Mouse (Mus musculus): ENCODE data around the gene Arrb1.
"Not testable (repeated sequence)": the region's sequence is repeated elsewhere in the genome, so short reads cannot be mapped to it uniquely, and the experiment has no call there.

The Arrb1 gene
- long read RNA-seq, experiment 1, partial matches to known transcripts: 1 of 14 reads
- long read RNA-seq, experiment 1, other reads (novel, unspliced or antisense): 11 of 14 reads
- long read RNA-seq, experiment 2, full-length matches to known transcripts: 1 of 8 reads
- long read RNA-seq, experiment 2, partial matches to known transcripts: 1 of 8 reads
- long read RNA-seq, experiment 2, other reads (novel, unspliced or antisense): 6 of 8 reads

DNA sequence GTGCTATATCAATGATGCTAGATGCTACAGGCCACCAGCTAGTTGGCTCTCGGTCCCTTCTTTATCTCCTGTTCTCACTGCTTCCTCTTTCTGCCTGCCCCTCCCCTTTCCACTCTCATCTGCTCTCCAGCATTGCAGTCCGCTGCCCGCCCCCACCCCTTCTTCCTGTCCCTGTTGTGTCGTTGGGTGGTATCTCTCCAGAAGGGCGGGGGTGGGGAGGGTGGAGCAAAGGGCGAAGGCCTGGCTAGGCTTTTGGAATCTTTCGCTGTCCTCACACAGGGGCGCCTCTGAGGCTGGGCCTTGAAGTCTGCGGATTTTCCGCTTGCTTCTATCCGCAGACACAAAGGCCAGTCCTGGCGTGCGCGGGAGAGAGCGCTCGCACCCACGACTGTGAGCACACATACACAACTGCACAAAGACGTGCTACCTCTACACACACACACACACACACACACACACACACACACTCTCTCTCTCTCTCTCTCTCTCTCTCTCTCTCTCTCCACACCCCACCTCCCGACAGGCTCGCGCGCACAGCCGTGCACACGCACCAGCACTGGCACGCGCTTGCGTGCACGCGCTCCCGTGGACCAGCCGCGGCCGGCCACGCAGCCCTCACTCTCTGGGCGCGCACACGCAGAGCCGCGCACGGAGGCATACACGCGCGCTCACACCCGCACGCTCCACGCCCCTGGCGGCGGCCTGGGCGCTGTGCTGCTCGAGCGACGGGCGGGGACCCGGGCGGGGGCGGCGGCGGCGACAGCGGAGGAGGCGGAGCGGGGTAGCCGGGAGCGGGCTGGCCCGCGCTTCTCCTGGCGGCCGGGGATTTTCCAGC, at the start of gene Arrb1:
Arrb1 (plus strand) TSS at position 566 of the 835 bp plus-strand sequence.
- intact Hi-C loops (cut with DNase I): no loop called here

DNA sequence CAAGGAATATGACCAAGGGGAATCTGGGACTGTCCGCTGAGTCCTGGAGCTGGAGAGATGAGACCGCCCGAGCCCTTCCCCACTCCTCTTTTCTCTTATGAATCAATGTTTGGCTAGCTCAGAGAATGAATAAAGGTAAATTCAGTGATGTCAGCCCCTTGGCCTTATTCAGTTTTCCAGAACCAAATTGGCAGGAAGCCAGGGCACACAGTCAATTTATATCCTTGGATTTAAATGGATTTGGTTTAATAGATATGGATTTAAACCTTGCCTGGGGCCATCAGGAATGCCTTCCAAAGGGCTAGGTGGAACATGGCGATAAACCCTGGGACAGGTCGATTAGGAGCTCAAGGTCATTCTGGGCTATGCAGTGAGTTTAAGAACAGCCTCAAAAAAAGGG, 45.6 kb upstream of the Arrb1 start:
- intact Hi-C loops (cut with DNase I): no loop called here

DNA sequence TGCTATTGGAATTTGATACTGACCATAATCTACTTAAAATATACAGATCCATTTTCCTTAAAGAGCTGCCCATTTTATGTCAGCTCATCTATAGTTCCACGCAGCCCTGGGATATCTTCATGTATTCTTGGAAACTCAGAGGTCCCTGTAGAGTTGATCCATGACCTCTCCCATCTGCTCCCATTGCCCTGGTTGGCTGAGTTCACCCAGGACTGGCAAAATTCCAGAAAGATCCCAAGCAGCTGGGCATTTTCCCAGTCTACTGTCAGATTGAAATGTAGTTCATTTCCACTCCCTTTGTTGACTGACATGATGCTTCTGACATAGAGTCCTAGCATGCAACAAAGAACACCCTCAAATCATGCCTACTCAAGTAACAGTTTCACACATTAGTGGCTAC, 36.1 kb upstream of the Arrb1 start:
- intact Hi-C loops (cut with DNase I): loop anchor here (5.0 kb wide), 1 partner anchor 298 kb away; no protein-coding TSS in a partner anchor

DNA sequence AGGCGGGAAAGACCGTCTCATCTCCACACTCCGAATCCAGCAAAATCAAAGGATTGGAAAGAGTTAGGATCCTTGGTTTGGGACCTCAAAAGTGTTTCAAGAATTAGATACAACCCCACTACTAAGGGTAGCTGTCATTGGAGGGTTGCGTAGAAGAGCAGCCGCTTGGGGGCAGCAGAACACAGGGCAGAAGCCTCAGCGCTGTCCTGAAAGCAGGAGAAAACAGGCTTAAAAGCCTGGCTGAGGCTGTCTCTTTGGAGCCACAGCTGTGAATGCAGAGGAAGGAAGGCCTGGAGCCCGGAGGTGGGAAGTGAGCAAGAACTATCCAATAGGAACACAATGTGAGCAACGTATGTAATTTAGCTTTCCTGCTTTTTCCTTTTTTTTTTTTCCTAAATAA, 35.1 kb upstream of the Arrb1 start:
- intact Hi-C loops (cut with DNase I): loop anchor here (1.0 kb wide), 2 partner anchors 56 to 90 kb away; no protein-coding TSS in a partner anchor

DNA sequence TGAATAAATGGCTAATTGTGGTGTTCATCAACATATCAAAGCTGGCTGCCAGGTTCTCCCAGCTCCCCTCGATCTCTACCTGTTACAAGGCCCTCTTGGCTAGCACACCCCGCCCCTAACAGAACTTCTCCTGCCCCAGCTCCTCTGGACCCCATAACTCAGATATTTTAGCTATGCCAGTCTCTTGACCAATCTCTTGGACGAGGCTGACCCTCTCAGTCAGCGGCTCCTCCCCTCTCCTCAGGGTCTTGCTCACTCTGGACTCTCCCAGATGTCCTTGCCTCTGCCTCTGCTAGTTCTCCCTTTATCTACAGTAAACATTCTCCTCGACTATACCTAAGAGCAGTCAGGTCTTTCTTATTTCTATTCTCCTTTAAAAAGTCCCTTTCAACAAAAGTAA, 34.6 kb upstream of the Arrb1 start:
- intact Hi-C loops (cut with DNase I): loop anchor here (1.0 kb wide), 2 partner anchors 56 to 90 kb away; no protein-coding TSS in a partner anchor

- intact Hi-C loops (cut with DNase I): no loop called here
Measured at GRCm38 (mm10) chr7:99501148-99501547, 34.1 kb upstream of the Arrb1 start.

- intact Hi-C loops (cut with DNase I): no loop called here
Measured at GRCm38 (mm10) chr7:99504556-99504955, 30.7 kb upstream of the Arrb1 start.

GRCm38 (mm10) chr7:99508187-99508586, 27.1 kb upstream of the Arrb1 start:
- intact Hi-C loops (cut with DNase I): not testable (repeated sequence)

DNA sequence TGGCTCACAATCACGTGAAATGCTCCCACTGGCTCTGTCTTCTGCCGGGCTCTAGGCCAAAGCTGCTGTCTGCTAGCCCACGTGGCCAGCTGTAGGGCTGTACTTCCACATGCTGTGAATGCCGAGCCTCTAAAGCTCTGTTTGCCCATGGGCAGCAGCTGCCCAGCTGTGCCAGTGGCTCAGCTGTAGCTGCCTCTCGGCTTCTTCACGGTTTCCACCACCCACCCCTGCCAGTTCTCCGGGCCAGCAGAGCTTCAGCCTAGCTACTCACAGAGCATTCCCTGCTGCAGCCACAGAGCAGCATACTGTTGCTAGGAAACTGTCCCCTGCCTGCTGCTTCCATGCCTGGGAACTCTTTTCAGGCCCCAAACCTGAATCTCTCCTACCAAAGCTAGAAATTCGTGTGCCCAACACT, 25.2 kb upstream of the Arrb1 start:
- intact Hi-C loops (cut with DNase I): no loop called here

DNA sequence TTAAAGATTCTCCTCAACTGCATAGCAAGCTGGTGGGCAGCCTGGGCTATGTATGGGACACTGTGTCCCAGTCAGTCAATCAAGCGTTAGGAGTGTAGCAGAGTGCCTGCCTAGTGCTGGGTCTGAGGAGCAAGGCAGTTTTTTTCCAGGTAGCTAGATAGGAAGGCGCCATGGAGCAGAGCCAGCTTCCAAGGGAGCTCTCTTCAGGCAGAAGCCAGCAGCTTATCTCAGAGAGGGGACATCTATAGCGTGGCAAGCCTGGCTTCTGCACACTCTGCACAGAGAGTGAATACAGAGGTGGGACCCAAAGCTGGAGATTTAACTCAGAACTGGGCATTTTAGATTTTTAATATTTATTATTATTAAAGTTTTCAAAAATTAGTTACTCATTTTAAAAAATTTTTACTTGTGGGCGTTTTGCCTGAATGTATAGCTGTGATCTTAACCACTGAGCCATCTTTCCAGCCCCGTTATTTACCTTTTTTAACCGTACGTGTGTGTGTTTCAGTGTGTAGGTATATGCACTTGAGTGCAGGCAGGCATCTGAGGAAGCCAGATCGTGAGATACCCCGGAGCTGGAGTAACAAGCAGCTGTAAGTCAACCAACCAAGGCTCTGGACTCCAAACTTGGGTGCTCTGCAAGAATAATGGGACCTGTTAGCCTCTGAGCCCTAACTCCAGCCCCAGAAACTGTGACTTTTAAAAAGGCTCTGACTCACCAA, 19.0 kb upstream of the Arrb1 start:
- intact Hi-C loops (cut with DNase I): no loop called here

GRCm38 (mm10) chr7:99516814-99517157, 18.5 kb upstream of the Arrb1 start:
- intact Hi-C loops (cut with DNase I): no loop called here

DNA sequence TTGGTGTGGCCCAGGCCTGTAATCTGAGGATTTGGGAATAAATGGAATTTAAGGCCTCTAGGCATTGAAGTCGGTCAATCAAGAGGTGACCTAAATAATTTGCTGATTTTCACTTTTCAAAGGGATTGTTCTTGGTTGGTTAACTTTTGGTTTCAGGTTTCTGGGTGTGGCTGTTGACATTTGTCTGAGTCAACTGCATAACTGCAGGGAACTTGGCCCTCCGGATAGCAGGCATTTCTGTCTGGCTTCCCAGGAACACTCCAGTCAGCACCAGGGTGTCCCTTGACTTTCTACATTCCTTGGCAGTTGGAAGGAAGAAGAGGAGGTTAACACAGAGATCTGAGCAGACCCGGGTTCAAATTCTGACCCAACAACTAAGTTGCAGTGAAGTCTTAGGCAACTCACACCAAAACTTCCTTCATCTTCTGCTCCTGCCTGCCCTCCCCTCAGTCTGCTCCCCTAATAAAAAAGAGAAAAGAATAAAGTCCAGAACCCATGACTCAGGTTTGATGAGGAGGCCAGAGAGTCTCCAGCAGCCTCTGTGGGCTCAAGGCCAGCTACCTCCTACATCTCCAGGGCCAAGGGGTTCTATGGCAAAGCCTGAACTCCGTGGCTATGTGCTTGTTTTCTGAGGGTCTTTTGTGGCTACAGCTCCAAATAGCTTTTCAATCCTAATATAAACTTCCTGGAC, 16.2 kb upstream of the Arrb1 start:
- intact Hi-C loops (cut with DNase I): no loop called here

GRCm38 (mm10) chr7:99523121-99523520, 12.1 kb upstream of the Arrb1 start:
- intact Hi-C loops (cut with DNase I): no loop called here

GRCm38 (mm10) chr7:99523837-99524236, 11.4 kb upstream of the Arrb1 start:
- intact Hi-C loops (cut with DNase I): no loop called here

DNA sequence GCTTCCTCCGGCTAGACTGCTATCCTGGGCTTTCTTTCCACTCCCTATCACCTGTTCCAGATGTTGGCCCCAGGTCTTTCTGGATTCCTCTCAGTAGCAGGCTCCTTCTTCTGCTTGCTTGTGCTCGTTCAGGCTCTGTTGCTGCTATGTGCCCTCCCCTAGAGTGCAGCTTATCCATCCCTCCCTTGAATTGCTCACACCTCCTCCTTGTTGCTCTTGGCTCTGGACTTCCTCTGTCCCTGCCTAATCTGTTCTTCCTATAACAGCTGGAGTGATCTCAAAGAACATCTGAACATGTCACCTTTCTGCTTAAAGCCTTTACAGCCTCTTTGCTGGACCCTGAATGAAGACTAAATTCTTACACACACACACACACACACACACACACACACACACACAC, 6.7 kb upstream of the Arrb1 start:
- intact Hi-C loops (cut with DNase I): no loop called here

DNA sequence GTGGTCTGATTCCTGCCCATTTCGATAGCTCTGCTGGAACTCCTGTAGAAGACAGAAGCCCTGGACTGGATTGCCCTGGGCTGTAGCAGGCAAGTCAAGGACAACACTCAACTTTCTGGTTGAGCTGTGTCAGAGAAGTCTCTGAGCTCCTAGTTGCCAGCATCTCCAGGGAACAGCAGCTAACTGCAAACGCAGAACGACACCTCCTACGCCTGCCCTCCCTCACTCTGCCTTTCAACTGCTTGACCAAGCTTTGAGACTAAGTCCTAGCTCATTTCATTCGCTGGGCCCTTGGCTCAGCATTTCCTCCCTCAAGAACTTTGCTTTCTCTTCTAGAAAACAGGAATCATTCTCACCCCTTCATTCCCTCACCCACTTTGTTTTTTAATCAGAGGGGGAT, 5.9 kb upstream of the Arrb1 start:
- intact Hi-C loops (cut with DNase I): no loop called here

DNA sequence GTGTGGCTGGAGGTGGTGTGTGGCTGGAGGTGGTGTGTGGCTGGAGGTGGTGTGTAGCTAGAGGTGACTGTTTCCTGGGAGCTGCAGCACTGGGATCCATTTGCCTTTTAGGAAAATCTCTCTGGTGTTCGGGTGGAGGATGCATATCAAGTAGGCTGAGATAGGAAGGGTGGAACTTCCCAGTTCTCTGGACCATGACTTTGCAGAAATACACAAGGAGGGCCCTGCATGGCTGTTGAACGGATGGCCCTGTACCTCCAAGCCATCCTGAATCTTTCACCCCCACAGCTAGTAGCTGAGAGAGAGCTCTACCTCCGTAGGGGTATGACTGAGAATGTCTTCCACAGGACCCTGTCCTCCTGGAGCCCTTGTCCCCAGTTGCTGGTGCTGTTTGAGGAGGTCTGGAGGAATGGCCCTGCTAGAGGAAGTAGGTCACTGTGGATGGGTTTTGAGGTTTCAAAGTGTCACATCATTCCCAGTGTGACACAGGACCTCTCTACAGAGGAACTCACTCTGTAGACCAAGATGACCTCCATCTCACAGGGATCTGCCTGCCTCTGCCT, 3.8 kb upstream of the Arrb1 start:
- intact Hi-C loops (cut with DNase I): no loop called here

- intact Hi-C loops (cut with DNase I): no loop called here
Measured at GRCm38 (mm10) chr7:99532526-99532925, 2.7 kb upstream of the Arrb1 start.

GRCm38 (mm10) chr7:99533600-99533999, 1.7 kb upstream of the Arrb1 start:
- intact Hi-C loops (cut with DNase I): no loop called here

- intact Hi-C loops (cut with DNase I): no loop called here
Measured at GRCm38 (mm10) chr7:99534501-99534900, 765 bp upstream of the Arrb1 start.

Data from adrenal gland (tissue).